Mouse (Mus musculus): ENCODE data around the gene Gm21958. TPM values are rescaled to one million over a fixed set of nuclear protein-coding genes. Genes with fewer than 3 reads are reported as not detected.

Gene Gm21958
- not detected in 2 replicates for polyA plus RNA-seq (2012; rRNA removed)

DNA sequence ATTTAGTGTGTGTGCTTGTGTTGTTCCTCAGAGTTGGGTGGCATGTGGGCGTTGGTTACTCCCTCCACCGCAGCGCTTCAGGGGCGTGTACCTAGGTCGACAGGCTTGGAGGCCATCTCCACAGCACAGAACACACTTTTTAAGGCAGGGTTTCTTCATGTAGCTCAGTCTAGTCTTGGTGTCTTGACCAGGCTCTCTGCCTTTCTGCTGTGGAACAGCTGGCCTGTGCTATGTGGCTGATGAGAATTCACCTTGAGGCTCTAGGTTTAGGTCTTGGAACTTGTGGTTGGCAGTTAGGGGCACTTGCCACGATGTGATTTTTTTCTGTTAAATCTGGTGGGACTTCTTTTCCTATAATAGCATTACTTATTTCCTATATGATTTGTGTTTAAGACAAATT lies at the start of gene Gm21958:
TSS of gene Gm21958 (minus strand) at position 101 of the 400 bp plus-strand sequence.

DNA sequence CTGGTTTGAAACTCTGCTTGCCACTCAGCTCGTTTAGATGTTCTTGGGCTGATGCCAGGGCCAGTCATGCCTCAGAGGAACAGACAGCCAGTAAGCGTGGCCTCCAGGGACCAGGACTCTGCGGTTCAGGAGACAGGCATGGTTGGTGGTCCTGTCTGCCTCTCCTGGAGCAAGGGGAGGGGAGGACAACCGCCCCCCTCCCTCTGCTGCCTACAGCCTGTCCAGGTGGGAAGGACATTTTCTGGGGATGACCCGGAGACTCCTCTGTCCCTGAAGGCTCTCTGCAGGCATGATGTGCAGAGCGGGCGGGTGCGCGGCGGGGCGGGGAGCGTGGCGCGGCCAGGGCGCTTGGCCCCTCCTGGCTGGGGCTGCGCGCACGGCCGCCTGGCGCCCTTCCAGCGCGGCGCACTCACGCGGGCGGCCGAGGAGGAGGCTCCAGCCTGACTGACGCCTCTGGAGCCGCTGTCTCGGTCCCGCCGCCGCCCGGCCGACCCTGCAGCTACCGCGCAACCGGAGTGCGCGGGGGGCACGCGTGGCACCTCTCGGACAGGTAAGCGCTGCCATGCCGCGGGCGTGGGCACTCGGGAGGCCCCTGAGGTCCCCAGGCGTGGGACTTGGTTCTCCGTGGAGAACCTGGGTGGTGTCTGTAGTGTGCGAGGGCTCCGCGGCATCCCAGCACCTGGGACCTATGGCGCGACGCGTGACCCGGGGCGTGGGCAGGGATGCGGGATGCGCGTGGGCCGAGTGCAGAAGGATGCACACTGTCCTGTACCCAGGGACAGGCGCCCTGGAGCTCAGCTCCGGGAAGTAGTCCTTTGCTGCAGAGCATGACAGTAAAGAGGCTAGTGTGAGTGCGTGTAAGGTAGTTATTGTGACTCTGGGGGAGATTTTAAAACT lies 41.2 kb upstream of the Gm21958 start, which contains the start of gene Smad9:
TSS of gene Smad9 (plus strand) at position 438 of the 897 bp plus-strand sequence.

GRCm38 (mm10) chr3:54735247-54736046 lies 21.3 kb upstream of the Gm21958 start, which contains the start of the genes Exosc8 and Alg5:
Gene Exosc8, minus strand, starts transcription at chr3:54735393.
Gene Alg5, plus strand, starts transcription at chr3:54735539.

DNA sequence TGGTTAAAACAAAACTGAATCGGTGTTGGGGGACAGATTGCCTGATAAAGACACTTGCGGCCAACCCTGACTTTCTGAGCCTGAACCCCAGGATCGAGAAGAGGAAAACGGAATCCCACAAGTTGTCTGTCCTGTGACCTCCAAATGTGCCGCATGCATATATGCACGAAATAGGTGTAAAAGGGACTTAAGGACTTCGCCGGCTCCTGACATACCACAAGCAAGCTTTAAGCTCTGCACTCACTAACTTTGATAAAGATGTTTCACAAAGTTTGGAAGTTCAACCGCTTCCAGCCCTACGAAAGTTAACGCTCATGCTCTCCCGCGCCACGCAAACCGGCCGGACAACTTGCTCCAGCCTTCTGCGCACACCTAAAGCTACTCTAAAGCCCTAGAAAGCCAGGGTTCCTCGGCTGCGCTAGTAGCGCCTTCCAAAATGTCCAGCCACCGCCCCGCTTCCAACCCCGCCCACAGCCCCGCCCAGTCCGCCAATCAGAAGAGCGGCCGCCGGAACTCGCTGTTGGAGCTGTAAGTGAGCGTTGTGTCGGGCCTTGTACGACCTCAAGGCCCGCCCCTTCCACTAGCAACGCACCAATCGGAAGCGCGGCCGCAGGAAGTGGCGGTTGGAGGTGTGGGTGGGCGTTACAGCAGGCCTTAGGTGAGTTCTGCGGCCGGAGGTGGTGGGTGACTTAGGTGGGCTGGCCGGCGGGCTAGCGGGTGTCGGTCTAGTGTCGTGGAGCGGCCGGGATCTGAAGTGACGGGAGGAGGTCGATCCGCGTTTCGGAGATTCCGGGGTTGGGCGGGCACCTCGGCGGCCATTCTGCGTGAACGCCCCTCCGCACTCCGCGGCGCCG lies 21.7 kb downstream of the Gm21958 start, which contains the start of gene Supt20:
TSS of gene Supt20 (plus strand) at position 606 of the 854 bp plus-strand sequence.

Other genes with a start within 250 kb of the Gm21958 start
- 32.7 and 33.9 TPM in 2 replicates for gene Supt20, start 21.5 kb downstream of the Gm21958 start, polyA plus RNA-seq (2012; rRNA removed)
- 8.9 and 9.9 TPM in 2 replicates for gene Exosc8, start 21.0 kb upstream of the Gm21958 start, polyA plus RNA-seq (2012; rRNA removed)
- 12.1 and 16.6 TPM in 2 replicates for gene Alg5, start 21.2 kb upstream of the Gm21958 start, polyA plus RNA-seq (2012; rRNA removed)
- 1.2 and 1.7 TPM in 2 replicates for gene Smad9, start 41.2 kb upstream of the Gm21958 start, polyA plus RNA-seq (2012; rRNA removed)
- 24.4 and 29.9 TPM in 2 replicates for gene Rfxap, start 93.4 kb upstream of the Gm21958 start, polyA plus RNA-seq (2012; rRNA removed)
- gene Sertm1, start 201.5 kb upstream of the Gm21958 start, polyA plus RNA-seq (2012; rRNA removed), result 0.05 and 0.09 TPM in 2 replicates